Mouse (Mus musculus): ENCODE results near the gene Exosc2. TPM values are rescaled to one million over a fixed set of nuclear protein-coding genes. Genes with fewer than 3 reads are reported as not detected.
A peak's percentile ranks its signal among the peaks of the same experiment; 100 is the strongest.

The Exosc2 gene
- total and polyA plus RNA-seq, 3 experiments = 128 to 219 (median 172) TPM

DNA sequence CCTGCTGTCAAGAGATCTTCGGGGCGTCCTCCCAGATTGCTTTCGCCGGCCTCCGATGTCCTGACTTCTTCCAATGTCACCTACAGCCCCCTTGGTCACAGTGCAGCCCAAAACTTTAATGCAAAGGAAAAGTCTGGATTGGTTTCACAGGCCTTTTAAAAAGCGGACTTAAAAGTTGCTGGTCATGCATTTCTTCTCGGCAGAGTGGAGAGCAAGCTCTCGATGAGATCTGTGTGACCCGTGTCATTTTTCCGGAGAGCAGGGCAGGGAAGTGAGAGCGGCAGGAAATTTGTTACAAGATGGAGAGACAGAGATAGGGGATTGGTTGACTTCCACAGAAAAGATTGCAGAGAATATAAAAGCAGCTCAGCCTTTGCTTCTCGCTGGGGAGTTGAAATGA is 18.5 kb downstream of the Exosc2 start (continued):
- TF ChIP-seq ZMIZ1 (IDR thresholded peaks at IDR 0.05; ENCODE audit: low read depth, low read length) (no peak), ZNF384 (IDR thresholded peaks at IDR 0.05; ENCODE audit: low read depth, low read length) (no peak), MYC (IDR thresholded peaks at IDR 0.05; ENCODE audit: low read depth, low read length) (peak; percentile 18; the same call in 1 of the 2 replicates), MYB (IDR thresholded peaks at IDR 0.05; ENCODE audit: low read depth, low read length) (no peak), POLR2AphosphoS5 (IDR thresholded peaks at IDR 0.05; ENCODE audit: borderline replicate concordance, low read depth, low read length) (no peak), RCOR1 (IDR thresholded peaks at IDR 0.05; ENCODE audit: low read depth, low read length) (peak; percentile 80), MAX (IDR thresholded peaks at IDR 0.05; ENCODE audit: low read length) (no peak), POLR2A (IDR thresholded peaks at IDR 0.05; ENCODE audit: control insufficient read depth in 1 of 2, insufficient read depth in 1 of 2, low read depth in 1 of 2, low read length in 2 of 2, poor library complexity in 1 of 2) (peak in 1 of 2 experiments; percentile 21; a peak in 1 of 4 replicates), TBP (IDR thresholded peaks at IDR 0.05; ENCODE audit: low read depth, low read length) (peak; percentile 64), SMC3 (IDR thresholded peaks at IDR 0.05; ENCODE audit: low read depth, low read length) (no peak), BHLHE40 (IDR thresholded peaks at IDR 0.05; ENCODE audit: borderline replicate concordance, low read depth, low read length) (no peak)

DNA sequence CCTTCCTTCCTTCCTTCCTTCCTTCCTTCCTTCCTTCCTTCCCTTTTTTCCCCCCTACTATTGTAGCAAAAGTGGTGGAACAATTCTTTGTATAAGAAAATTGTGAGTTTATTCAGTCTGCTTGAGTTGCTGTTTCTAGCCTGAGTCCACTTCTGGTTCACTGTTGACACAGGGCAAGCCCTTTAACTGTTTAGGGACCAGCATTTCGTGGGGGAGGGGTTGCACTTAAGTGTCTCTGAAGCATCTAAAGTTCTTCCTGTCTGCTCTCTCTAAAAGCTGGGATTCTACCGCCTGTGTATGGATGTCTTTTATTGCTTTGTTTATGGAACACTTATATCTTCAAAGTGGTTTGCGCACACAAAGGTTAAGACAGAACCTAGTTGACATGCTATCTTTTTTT is 19.5 kb downstream of the Exosc2 start:
- peak; percentile 52 for DNase-seq (ENCODE audit: low read depth, low spot score)
- Histone ChIP-seq H3K79me2 (ENCODE audit: control insufficient read depth, insufficient read depth, low read length, poor library complexity) (peaks cover 28% of the 10 kb centered on the region), H3K27me3 (ENCODE audit: control insufficient read depth in 1 of 2, insufficient read depth in 2 of 2, low read length in 2 of 2) (no peaks in the 10 kb centered on the region), H3K36me3 (ENCODE audit: control insufficient read depth in 1 of 2, insufficient read depth in 2 of 2, low read length in 2 of 2) (peaks cover 0 to 18% of the 10 kb centered on the region in 2 experiments; a peak in 3 of 4 replicates), H3K9me3 (replicated peaks; ENCODE audit: insufficient read depth, low read length) (no peaks in the 10 kb centered on the region), H3K4me3 (ENCODE audit: control insufficient read depth in 1 of 2, insufficient read depth in 1 of 2, low read depth in 2 of 2, low read length in 2 of 2) (peak overlapping the region; percentile 74 to 80), H3K27ac (ENCODE audit: control insufficient read depth, low read depth, low read length) (peak overlapping the region; percentile 14; the same call in 1 of the 2 replicates), H3K9ac (ENCODE audit: control insufficient read depth, low read depth, low read length, poor library complexity, severe bottlenecking) (peak overlapping the region; percentile 97), H3K4me1 (ENCODE audit: control insufficient read depth in 1 of 2, insufficient read depth in 2 of 2, low read length in 2 of 2) (peaks cover 5 to 14% of the 10 kb centered on the region in 2 experiments)
- 0 out of 2 replicates have a peak, but pooled peaks have one; percentile 14 for TF ChIP-seq SIN3A (IDR thresholded peaks at IDR 0.05; ENCODE audit: low read length)
- TF ChIP-seq MYB (IDR thresholded peaks at IDR 0.05; ENCODE audit: low read depth, low read length) = no peak

DNA sequence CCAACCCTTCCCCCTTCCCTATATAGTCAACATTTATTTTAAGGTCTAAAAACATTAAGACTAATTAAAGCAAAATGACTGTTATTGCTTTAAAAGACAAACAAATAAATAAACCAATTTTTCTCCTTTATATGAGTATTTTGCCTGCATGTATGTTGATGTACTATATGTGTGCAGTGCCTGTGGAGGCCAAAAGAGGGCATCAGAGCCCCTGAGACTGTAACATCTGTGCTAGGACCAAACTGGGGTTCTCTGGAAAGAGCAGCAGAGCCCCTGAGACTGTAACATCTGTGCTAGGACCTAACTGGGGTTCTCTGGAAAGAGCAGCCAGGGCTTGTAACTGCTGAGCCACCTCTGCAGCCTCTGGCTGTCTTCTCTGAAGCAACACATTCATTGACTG is 27.7 kb downstream of the Exosc2 start:
- Histone ChIP-seq H3K27ac (ENCODE audit: control insufficient read depth, low read depth, low read length) (no peak overlapping the region), H3K4me3 (ENCODE audit: control insufficient read depth in 1 of 2, insufficient read depth in 1 of 2, low read depth in 2 of 2, low read length in 2 of 2) (no peak overlapping the region), H3K79me2 (ENCODE audit: control insufficient read depth, insufficient read depth, low read length, poor library complexity) (peaks cover 2% of the 10 kb centered on the region; the same call in 1 of the 2 replicates), H3K9ac (ENCODE audit: control insufficient read depth, low read depth, low read length, poor library complexity, severe bottlenecking) (no peak overlapping the region), H3K27me3 (ENCODE audit: control insufficient read depth in 1 of 2, insufficient read depth in 2 of 2, low read length in 2 of 2) (no peaks in the 10 kb centered on the region), H3K4me1 (ENCODE audit: control insufficient read depth in 1 of 2, insufficient read depth in 2 of 2, low read length in 2 of 2) (peaks cover 5 to 14% of the 10 kb centered on the region in 2 experiments; a peak in 3 of 4 replicates), H3K9me3 (replicated peaks; ENCODE audit: insufficient read depth, low read length) (no peaks in the 10 kb centered on the region), H3K36me3 (ENCODE audit: control insufficient read depth in 1 of 2, insufficient read depth in 2 of 2, low read length in 2 of 2) (peaks cover 0 to 18% of the 10 kb centered on the region in 2 experiments; a peak in 3 of 4 replicates)
- no peak for DNase-seq (ENCODE audit: low read depth, low spot score)
- TF ChIP-seq SMC3 (IDR thresholded peaks at IDR 0.05; ENCODE audit: low read depth, low read length) = peak; percentile 41
- peak; percentile 33 to 49 (median 42) for TF ChIP-seq CTCF (IDR thresholded peaks at IDR 0.05 in 2 of 3, conservative IDR thresholded peaks at IDR 0.05 in 1 of 3; ENCODE audit: control insufficient read depth in 1 of 3, insufficient read depth in 1 of 3, low read depth in 2 of 3, low read length in 3 of 3, poor library complexity in 1 of 3, severe bottlenecking in 1 of 3)
- no peak for TF ChIP-seq EP300 (IDR thresholded peaks at IDR 0.05; ENCODE audit: low read depth in 1 of 2, low read length in 2 of 2)
- TF ChIP-seq MYC (IDR thresholded peaks at IDR 0.05; ENCODE audit: low read depth, low read length) = no peak
- no peak for TF ChIP-seq ELF1 (IDR thresholded peaks at IDR 0.05; ENCODE audit: low read depth, low read length)
- peak; percentile 42 for TF ChIP-seq RAD21 (IDR thresholded peaks at IDR 0.05; ENCODE audit: low read depth, low read length)

Measured in MEL (cell line).